Mouse (Mus musculus) heart, adult 11 months (tissue): ENCODE measurements around the gene Gm7358.
"Not testable (repeated sequence)": the region's sequence is repeated elsewhere in the genome, so short reads cannot be mapped to it uniquely, and the experiment has no call there.

Source experiments
- DNase-seq: peaks from one replicate; pipeline ENCODE4 v3.0.0; 2022

Gene Gm7358

GRCm38 (mm10) chr17:14059431-14059830 lies at the start of gene Gm7358:
Gene Gm7358, minus strand, starts transcription at chr17:14059531.
- DNase-seq: not testable (repeated sequence)

- DNase-seq: peak; percentile 53
These were observed 43.7 kb upstream of the Gm7358 start for GRCm38 (mm10) chr17:14103018-14103417.

- peak; percentile 81 for DNase-seq
These were observed 42.2 kb upstream of the Gm7358 start for GRCm38 (mm10) chr17:14101446-14101980.

GRCm38 (mm10) chr17:14099886-14100285 lies 40.6 kb upstream of the Gm7358 start:
- DNase-seq: peak; percentile 70

GRCm38 (mm10) chr17:14094165-14094564 lies 34.8 kb upstream of the Gm7358 start:
- DNase-seq: not testable (repeated sequence)

- not testable (repeated sequence) for DNase-seq
These were observed 27.3 kb upstream of the Gm7358 start for GRCm38 (mm10) chr17:14086629-14087028.

- DNase-seq: not testable (repeated sequence)
These were observed 17.5 kb downstream of the Gm7358 start for GRCm38 (mm10) chr17:14041880-14042279.

- not testable (repeated sequence) for DNase-seq
These were observed 22.3 kb downstream of the Gm7358 start for GRCm38 (mm10) chr17:14037012-14037411.

GRCm38 (mm10) chr17:14036113-14036512 lies 23.2 kb downstream of the Gm7358 start:
- not testable (repeated sequence) for DNase-seq
